Mouse (Mus musculus): ENCODE results near the gene Rpl29. TPM values are rescaled to one million over a fixed set of nuclear protein-coding genes. Genes with fewer than 3 reads are reported as not detected.
A peak's percentile ranks its signal among the peaks of the same experiment; 100 is the strongest.

The Rpl29 gene
- polyA plus RNA-seq, 3 experiments from 2014 or later = 1,038 to 1,832 (median 1,102) TPM

- ATAC-seq = no peak
These were observed 44.0 kb downstream of the Rpl29 start for GRCm38 (mm10) chr9:106473081-106473752.

- ATAC-seq = no peak
These were observed 44.5 kb downstream of the Rpl29 start for GRCm38 (mm10) chr9:106473753-106474105.

- no peak for ATAC-seq
These were observed 45.2 kb downstream of the Rpl29 start for GRCm38 (mm10) chr9:106474456-106474855.

- no peak for ATAC-seq
These were observed 45.8 kb downstream of the Rpl29 start for GRCm38 (mm10) chr9:106475046-106475445.

- no peak for ATAC-seq
These were observed 46.4 kb downstream of the Rpl29 start, which contains the start of gene Rrp9 for GRCm38 (mm10) chr9:106475663-106476001. Gene Rrp9 (plus strand): TSS chr9:106475963.

- ATAC-seq = peak; percentile 21
These were observed 47.0 kb downstream of the Rpl29 start for GRCm38 (mm10) chr9:106476002-106476923.

- ATAC-seq = peak; percentile 96
These were observed 47.8 kb downstream of the Rpl29 start, which contains the start of gene Parp3 for GRCm38 (mm10) chr9:106476924-106477484. Gene Parp3 (minus strand): TSS chr9:106476949.

GRCm38 (mm10) chr9:106477649-106478048 lies 48.4 kb downstream of the Rpl29 start:
- ATAC-seq = no peak

- ATAC-seq = no peak
These were observed 48.8 kb downstream of the Rpl29 start for GRCm38 (mm10) chr9:106478101-106478500.

GRCm38 (mm10) chr9:106480541-106480940 lies 51.3 kb downstream of the Rpl29 start:
- ATAC-seq = no peak

- no peak for ATAC-seq
These were observed 51.8 kb downstream of the Rpl29 start for GRCm38 (mm10) chr9:106481075-106481474.

Other genes with a start within 250 kb of the Rpl29 start
- gene Ppm1m, start 229.7 kb upstream of the Rpl29 start, polyA plus RNA-seq (2017; shearing (Covaris generic)) = 10 to 100 TPM; 11.2 to 27.9 (median 20.4) TPM
- gene Twf2, start 226.3 kb upstream of the Rpl29 start, polyA plus RNA-seq (2017; shearing (Covaris generic)) = 100 to 1,000 TPM; 126 to 140 (median 135) TPM
- under 1 TPM in 1 of 3 experiments, not detected in 2; 0.14 TPM for gene Tlr9, start 206.9 kb upstream of the Rpl29 start, polyA plus RNA-seq (2017; shearing (Covaris generic))
- 10 to 100 TPM; 40.5 to 69.7 (median 54.7) TPM for gene Alas1, start 180.8 kb upstream of the Rpl29 start, polyA plus RNA-seq (2017; shearing (Covaris generic))
- gene Poc1a, start 148.4 kb upstream of the Rpl29 start, polyA plus RNA-seq (2017; shearing (Covaris generic)) = 10 to 100 TPM in 1 of 3 experiments, 1 to 10 TPM in 2; 3.6 to 21.4 (median 4.8) TPM
- gene Dusp7, start 60.8 kb upstream of the Rpl29 start, polyA plus RNA-seq (2017; shearing (Covaris generic)) = 10 to 100 TPM; 20.2 to 22.2 (median 21.4) TPM
- gene Acy1, start 8.9 kb downstream of the Rpl29 start, polyA plus RNA-seq (2017; shearing (Covaris generic)) = 10 to 100 TPM in 1 of 3 experiments, 1 to 10 TPM in 2; 8.9 to 14.6 (median 9.4) TPM
- gene Abhd14b, start 18.0 kb downstream of the Rpl29 start, polyA plus RNA-seq (2017; shearing (Covaris generic)) = 10 to 100 TPM in 2 of 3 experiments, 1 to 10 TPM in 1; 6.3 to 17.6 (median 12.6) TPM
- 10 to 100 TPM in 2 of 3 experiments, 1 to 10 TPM in 1; 8.1 to 14.9 (median 14.4) TPM for gene Abhd14a, start 18.2 kb downstream of the Rpl29 start, polyA plus RNA-seq (2017; shearing (Covaris generic))
- gene Pcbp4, start 23.8 kb downstream of the Rpl29 start, polyA plus RNA-seq (2017; shearing (Covaris generic)) = 1 to 10 TPM; 4.1 to 5.0 (median 4.4) TPM
- not detected for gene Gpr62, start 36.5 kb downstream of the Rpl29 start, polyA plus RNA-seq (2017; shearing (Covaris generic))
- 10 to 100 TPM; 21.5 to 34.6 (median 29.4) TPM for gene Rrp9, start 46.5 kb downstream of the Rpl29 start, polyA plus RNA-seq (2017; shearing (Covaris generic))
- 10 to 100 TPM; 32.4 to 68.7 (median 54.1) TPM for gene Parp3, start 47.5 kb downstream of the Rpl29 start, polyA plus RNA-seq (2017; shearing (Covaris generic))
- gene Iqcf1, start 70.5 kb downstream of the Rpl29 start, polyA plus RNA-seq (2017; shearing (Covaris generic)) = not detected
- gene Iqcf5, start 85.1 kb downstream of the Rpl29 start, polyA plus RNA-seq (2017; shearing (Covaris generic)) = not detected
- gene Iqcf3, start 132.2 kb downstream of the Rpl29 start, polyA plus RNA-seq (2017; shearing (Covaris generic)) = not detected
- gene Iqcf4, start 141.5 kb downstream of the Rpl29 start, polyA plus RNA-seq (2017; shearing (Covaris generic)) = not detected
- gene Iqcf6, start 197.1 kb downstream of the Rpl29 start, polyA plus RNA-seq (2017; shearing (Covaris generic)) = not detected
- gene Grm2, start 226.6 kb downstream of the Rpl29 start, polyA plus RNA-seq (2017; shearing (Covaris generic)) = not detected

All from inflammation-experienced regulatory T-cells, adult 6 months (primary cell).